Comparison of ENCODE assay signal across 15 mouse cellular contexts in genomic region chr13:83627429-83627828, GRCm38 (mm10).
"Had no signal": no experiment of that assay in that cellular context is flagged by ENCODE, and none has a peak within 500 bp of the region (broad histone marks: within the 10 kb centered on the region; RNA-seq: fewer than 3 reads in every experiment).

No protein-coding gene starts in this region.

- DNase-seq: heart, postnatal 10 days; heart, postnatal 14 days; heart, postnatal 4 days; kidney, adult 11 months; kidney, adult 18-20 months; kidney, adult 2 months; kidney, adult 8-10 months; kidney, adult 9 months; kidney, postnatal 10 days; kidney, postnatal 14 days; kidney, postnatal 25 days; kidney, postnatal 36 days; kidney, postnatal 4 days; layer of hippocampus, adult 9-11 months; layer of hippocampus, postnatal 36 days had no signal
